Mouse (Mus musculus): ENCODE measurements at regions not wholly inside any gene's neighbourhood (a gene's known extent, or its start where the extent isn't known, plus 50 kb on each side); places are given as distances from the start of the nearest gene placed in this dataset.

DNA sequence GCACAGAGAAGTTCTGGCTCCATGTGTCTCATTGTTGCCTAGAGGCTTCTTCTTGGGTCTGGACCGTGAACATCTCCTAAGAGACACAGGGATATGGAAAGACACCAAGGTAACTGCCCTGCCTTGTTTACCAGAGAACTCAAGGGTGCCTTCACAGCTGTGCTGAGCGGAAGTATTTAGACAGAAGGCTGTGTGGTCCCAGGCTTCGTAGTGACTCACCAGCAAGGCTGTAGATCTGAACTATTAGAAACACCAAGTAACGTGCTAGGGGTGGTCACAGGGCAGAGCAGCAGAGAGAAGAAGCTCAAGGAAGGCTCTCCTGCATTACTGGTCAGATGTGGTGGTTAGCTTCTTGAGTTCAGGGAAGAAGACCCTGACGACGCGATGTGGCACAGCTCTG is 51.6 kb upstream of the Lpp start:
- peaks cover 5% of the 10 kb centered on the region; the same call in 1 of the 2 replicates for H3K27me3 ChIP-seq (ENCODE audit: insufficient read depth, poor library complexity, severe bottlenecking)
- H3K27ac ChIP-seq = no peak overlapping the region
- DNase-seq (ENCODE audit: low spot score) = no peak
- no peaks in the 10 kb centered on the region for H3K36me3 ChIP-seq
- WGBS = 86% methylated on average over 7 of the region's 7 CpGs
- no peaks in the 10 kb centered on the region for H3K9me3 ChIP-seq
- H3K4me1 ChIP-seq = peaks cover 10% of the 10 kb centered on the region; the same call in 1 of the 2 replicates
- no peak overlapping the region for H3K4me3 ChIP-seq

DNA sequence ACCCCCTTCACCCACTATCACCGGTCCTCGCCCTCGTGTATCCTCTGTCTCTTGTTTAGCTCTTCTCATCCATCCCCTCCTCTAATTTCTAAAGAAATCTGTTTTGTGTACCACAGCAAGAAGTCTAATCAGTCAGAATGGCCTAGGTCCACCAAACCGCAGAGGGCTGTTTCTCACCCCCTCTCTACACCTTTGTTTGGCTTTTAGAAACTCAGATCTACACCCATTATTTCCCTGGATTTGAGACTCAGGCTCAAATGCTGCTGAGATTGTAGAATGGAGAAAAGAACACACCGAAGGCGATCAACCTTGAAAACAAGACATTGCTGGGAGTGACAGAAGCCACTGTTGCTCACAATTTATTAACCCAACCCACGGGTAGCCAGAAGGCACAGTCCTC is 52.7 kb upstream of the Lpp start:
- Histone ChIP-seq H3K4me3 (no peak overlapping the region), H3K27ac (no peak overlapping the region), H3K36me3 (no peaks in the 10 kb centered on the region), H3K27me3 (ENCODE audit: insufficient read depth, poor library complexity, severe bottlenecking) (peaks cover 5% of the 10 kb centered on the region; the same call in 1 of the 2 replicates), H3K9me3 (no peaks in the 10 kb centered on the region), H3K4me1 (0 out of 2 replicates have a peak, but pooled peaks cover 4% of the 10 kb centered on the region)
- 82% methylated on average over 7 of the region's 7 CpGs for WGBS
- no peak for DNase-seq (ENCODE audit: low spot score)

GRCm38 (mm10) chr16:24339320-24340265 is 53.7 kb upstream of the Lpp start:
- 57% methylated on average over 10 of the region's 10 CpGs for WGBS
- H3K27me3 ChIP-seq (ENCODE audit: insufficient read depth, poor library complexity, severe bottlenecking) = peaks cover 5% of the 10 kb centered on the region; the same call in 1 of the 2 replicates
- H3K36me3 ChIP-seq = no peaks in the 10 kb centered on the region
- no peak overlapping the region for H3K27ac ChIP-seq
- DNase-seq (ENCODE audit: low spot score) = no peak
- no peaks in the 10 kb centered on the region for H3K9me3 ChIP-seq
- no peak overlapping the region for H3K4me3 ChIP-seq
- H3K4me1 ChIP-seq = 0 out of 2 replicates have a peak, but pooled peaks cover 4% of the 10 kb centered on the region

- WGBS = 83% methylated on average over 7 of the region's 7 CpGs
- Histone ChIP-seq H3K27ac (no peak overlapping the region), H3K27me3 (ENCODE audit: insufficient read depth, poor library complexity, severe bottlenecking) (peaks cover 5% of the 10 kb centered on the region; the same call in 1 of the 2 replicates), H3K36me3 (no peaks in the 10 kb centered on the region), H3K4me3 (no peak overlapping the region), H3K4me1 (0 out of 2 replicates have a peak, but pooled peaks cover 4% of the 10 kb centered on the region), H3K9me3 (no peaks in the 10 kb centered on the region)
- no peak for DNase-seq (ENCODE audit: low spot score)
Measured at GRCm38 (mm10) chr16:24338404-24338803, 54.9 kb upstream of the Lpp start.

- no peak overlapping the region for H3K27ac ChIP-seq
- DNase-seq (ENCODE audit: low spot score) = no peak
- 0 out of 2 replicates have a peak, but pooled peaks cover 3% of the 10 kb centered on the region for H3K4me1 ChIP-seq
- H3K27me3 ChIP-seq (ENCODE audit: insufficient read depth, poor library complexity, severe bottlenecking) = no peaks in the 10 kb centered on the region
- H3K36me3 ChIP-seq = no peaks in the 10 kb centered on the region
- WGBS = 89% methylated on average over 2 of the region's 2 CpGs
- H3K9me3 ChIP-seq = no peaks in the 10 kb centered on the region
- no peak overlapping the region for H3K4me3 ChIP-seq
Measured at GRCm38 (mm10) chr16:24334389-24334788, 58.9 kb upstream of the Lpp start.

- Histone ChIP-seq H3K36me3 (no peaks in the 10 kb centered on the region), H3K27ac (no peak overlapping the region), H3K27me3 (ENCODE audit: insufficient read depth, poor library complexity, severe bottlenecking) (no peaks in the 10 kb centered on the region), H3K4me3 (no peak overlapping the region), H3K4me1 (no peaks in the 10 kb centered on the region), H3K9me3 (no peaks in the 10 kb centered on the region)
- DNase-seq (ENCODE audit: low spot score) = no peak
- 69% methylated on average over 13 of the region's 13 CpGs for WGBS
Measured at GRCm38 (mm10) chr16:24331446-24332020, 61.8 kb upstream of the Lpp start.

DNA sequence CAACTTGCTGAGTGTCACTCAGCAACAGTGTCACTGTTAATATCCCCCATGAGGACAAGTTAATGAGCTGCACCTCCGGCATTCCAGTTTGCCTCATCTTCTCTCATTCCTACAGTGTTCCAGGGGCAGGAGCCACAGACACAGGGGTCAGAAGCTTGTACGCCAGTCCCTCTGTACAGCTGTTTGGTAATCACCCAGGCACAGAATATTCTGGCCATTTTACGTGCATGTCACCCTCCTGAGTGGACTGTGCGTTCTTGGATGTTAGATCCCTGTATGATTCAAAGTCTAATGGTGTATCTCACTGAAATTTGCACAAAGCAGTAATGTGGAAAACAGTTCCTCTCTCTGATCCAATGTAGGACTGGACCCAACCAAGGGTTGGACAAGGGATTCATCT is 66.7 kb upstream of the Lpp start:
- no peak overlapping the region for H3K4me3 ChIP-seq
- H3K9me3 ChIP-seq = no peaks in the 10 kb centered on the region
- no peak for DNase-seq (ENCODE audit: low spot score)
- no peak overlapping the region for H3K27ac ChIP-seq
- no peaks in the 10 kb centered on the region for H3K27me3 ChIP-seq (ENCODE audit: insufficient read depth, poor library complexity, severe bottlenecking)
- no peaks in the 10 kb centered on the region for H3K36me3 ChIP-seq
- WGBS = 80% methylated on average over 4 of the region's 4 CpGs
- no peaks in the 10 kb centered on the region for H3K4me1 ChIP-seq

DNA sequence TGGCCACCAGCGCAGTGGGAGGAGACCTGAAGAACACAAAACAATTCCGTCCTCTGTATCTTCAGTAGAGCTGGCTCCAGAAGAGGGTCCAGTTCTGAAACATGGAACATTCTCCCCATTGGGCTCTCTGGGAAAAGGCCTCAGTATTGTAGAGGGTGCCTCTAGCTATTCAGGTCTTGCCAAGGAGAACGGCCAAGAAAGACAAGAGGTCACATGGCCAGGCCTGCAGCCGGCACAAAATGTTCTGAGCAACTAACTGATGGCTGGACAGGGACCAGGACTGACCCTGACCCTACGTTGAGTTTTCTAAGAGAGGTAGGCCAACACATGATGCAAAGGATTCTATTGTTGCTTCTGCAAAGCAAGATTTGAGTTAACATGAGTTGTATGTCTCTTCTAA is 67.3 kb upstream of the Lpp start:
- no peak for DNase-seq (ENCODE audit: low spot score)
- 84% methylated on average over 5 of the region's 5 CpGs for WGBS
- Histone ChIP-seq H3K9me3 (no peaks in the 10 kb centered on the region), H3K4me1 (no peaks in the 10 kb centered on the region), H3K36me3 (no peaks in the 10 kb centered on the region), H3K4me3 (no peak overlapping the region), H3K27me3 (ENCODE audit: insufficient read depth, poor library complexity, severe bottlenecking) (no peaks in the 10 kb centered on the region), H3K27ac (no peak overlapping the region)

GRCm38 (mm10) chr16:24324917-24325316 is 68.4 kb upstream of the Lpp start:
- whole genome bisulfite sequencing = 81% methylated on average over 2 of the region's 2 CpGs
- Histone ChIP-seq H3K27me3 (ENCODE audit: insufficient read depth, poor library complexity, severe bottlenecking) (no peaks in the 10 kb centered on the region), H3K4me1 (no peaks in the 10 kb centered on the region), H3K9me3 (no peaks in the 10 kb centered on the region), H3K36me3 (no peaks in the 10 kb centered on the region), H3K27ac (no peak overlapping the region), H3K4me3 (no peak overlapping the region)
- no peak for DNase-seq (ENCODE audit: low spot score)

DNA sequence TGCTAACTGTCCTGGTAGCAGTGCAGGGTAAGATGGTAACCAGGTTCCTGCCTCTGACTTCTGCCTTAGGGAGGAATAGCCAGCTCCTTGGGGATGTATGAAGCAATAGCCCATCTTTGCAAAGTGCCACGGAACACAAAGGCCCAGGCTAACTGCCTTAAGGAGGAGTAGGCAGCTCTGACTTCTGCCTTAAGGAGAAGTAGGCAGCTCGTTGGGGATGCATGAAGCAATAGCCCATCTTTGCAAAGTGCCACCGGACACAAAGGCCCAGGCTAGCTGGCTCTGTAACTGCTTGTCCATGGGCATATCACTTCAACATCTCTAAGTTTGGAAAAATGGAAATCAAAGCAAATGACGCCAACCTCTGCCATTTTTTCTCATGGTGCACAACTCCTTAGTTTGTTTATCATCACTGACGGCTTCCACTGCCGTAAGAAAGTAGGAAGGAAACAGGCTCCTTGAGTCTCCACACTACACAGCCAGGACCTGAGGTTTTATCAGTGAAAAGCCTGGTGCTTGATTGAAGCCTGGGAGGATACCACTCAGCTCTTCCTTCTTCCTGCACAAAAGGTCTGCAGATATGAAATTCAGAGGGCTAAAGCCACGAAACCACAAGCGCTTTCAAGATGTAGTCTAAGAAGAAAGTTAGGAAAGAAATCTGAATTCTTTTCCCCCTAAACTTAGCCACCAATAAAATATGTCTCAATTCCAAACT is 74.4 kb upstream of the Lpp start:
- Histone ChIP-seq H3K9me3 (no peaks in the 10 kb centered on the region), H3K36me3 (no peaks in the 10 kb centered on the region), H3K4me1 (0 out of 2 replicates have a peak, but pooled peaks cover under 1% of the 10 kb centered on the region), H3K4me3 (no peak overlapping the region), H3K27ac (no peak overlapping the region), H3K27me3 (ENCODE audit: insufficient read depth, poor library complexity, severe bottlenecking) (no peaks in the 10 kb centered on the region)
- DNase-seq (ENCODE audit: low spot score) = no peak
- WGBS = 71% methylated on average over 8 of the region's 8 CpGs

- no peak overlapping the region for H3K4me3 ChIP-seq
- H3K9me3 ChIP-seq = no peaks in the 10 kb centered on the region
- no peak overlapping the region for H3K27ac ChIP-seq
- DNase-seq (ENCODE audit: low spot score) = no peak
- WGBS = 52% methylated on average over 7 of the region's 7 CpGs
- no peaks in the 10 kb centered on the region for H3K27me3 ChIP-seq (ENCODE audit: insufficient read depth, poor library complexity, severe bottlenecking)
- H3K4me1 ChIP-seq = 0 out of 2 replicates have a peak, but pooled peaks cover 4% of the 10 kb centered on the region
- H3K36me3 ChIP-seq = no peaks in the 10 kb centered on the region
Measured at GRCm38 (mm10) chr16:24313544-24314326, 79.6 kb upstream of the Lpp start.

DNA sequence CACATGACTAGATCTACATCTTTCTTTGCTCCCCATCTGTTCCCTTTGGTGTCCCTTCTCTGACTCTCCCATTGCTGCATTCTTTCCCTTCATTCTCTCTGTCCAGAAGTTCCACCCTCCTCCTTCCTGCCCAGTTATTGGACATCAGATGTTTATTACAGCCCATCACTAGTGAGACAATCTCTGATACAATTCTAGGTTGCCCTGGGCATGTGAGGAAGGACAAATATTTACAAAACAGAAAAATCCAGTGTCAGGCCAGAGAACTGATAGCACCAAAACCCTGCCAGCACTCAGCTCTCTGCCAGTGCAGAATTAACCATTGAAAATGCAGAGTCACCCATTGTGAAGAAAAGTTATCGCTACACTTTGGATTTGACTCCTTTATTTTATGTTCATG is 87.9 kb upstream of the Lpp start:
- Histone ChIP-seq H3K4me3 (no peak overlapping the region), H3K27me3 (ENCODE audit: insufficient read depth, poor library complexity, severe bottlenecking) (no peaks in the 10 kb centered on the region), H3K27ac (no peak overlapping the region), H3K36me3 (no peaks in the 10 kb centered on the region), H3K9me3 (no peaks in the 10 kb centered on the region), H3K4me1 (no peaks in the 10 kb centered on the region)
- 88% methylated on average over 1 of the region's 1 CpGs for WGBS
- DNase-seq (ENCODE audit: low spot score) = no peak

All from heart, embryonic 10.5 days (tissue).